Mouse (Mus musculus) heart, embryonic 15.5 days (tissue): Measurements from ENCODE around the gene Wap. TPM values are rescaled to one million over a fixed set of nuclear protein-coding genes. Genes with fewer than 3 reads are reported as not detected.

Experiments used
- ATAC-seq: fragments of 200-750 bp; cut with Nextera tagmentation; replicated peaks from 2 replicates; pipeline ENCODE4 v1.8.0; 2017; ENCODE audit warnings: low read depth, moderate TSS enrichment; ENCODE audit not compliant: insufficient number of reproducible peaks, insufficient read depth, low FRiP score
- H3K27ac ChIP-seq: fragments of 300-500 bp; sonication (generic); 2 replicates; pipeline ENCODE4 v1.5.1; 2015; ENCODE audit warnings: mild to moderate bottlenecking, inconsistent platforms
- H3K27me3 ChIP-seq: fragments of 300-500 bp; sonication (generic); 2 replicates; pipeline ENCODE4 v1.6.1; 2015; ENCODE audit warnings: inconsistent platforms
- H3K36me3 ChIP-seq: fragments of 300-500 bp; sonication (generic); 2 replicates; pipeline ENCODE4 v1.6.1; 2015; ENCODE audit warnings: mild to moderate bottlenecking, inconsistent platforms
- H3K4me1 ChIP-seq: fragments of 300-500 bp; sonication (generic); replicated peaks from 2 replicates; pipeline ENCODE4 v1.6.1; 2015; ENCODE audit warnings: inconsistent platforms
- H3K4me2 ChIP-seq: fragments of 300-500 bp; sonication (generic); 2 replicates; pipeline ENCODE4 v1.6.1; 2015; ENCODE audit warnings: inconsistent platforms, mild to moderate bottlenecking, moderate library complexity
- H3K4me3 ChIP-seq: fragments of 300-500 bp; sonication (generic); 2 replicates; pipeline ENCODE4 v1.5.1; 2015; ENCODE audit warnings: mild to moderate bottlenecking, inconsistent platforms
- H3K9ac ChIP-seq: fragments of 300-500 bp; sonication (generic); 2 replicates; pipeline ENCODE4 v1.6.1; 2015; ENCODE audit warnings: mild to moderate bottlenecking, inconsistent platforms
- H3K9me3 ChIP-seq: fragments of 300-500 bp; sonication (generic); replicated peaks from 2 replicates; pipeline ENCODE4 v1.6.1; 2016; ENCODE audit warnings: inconsistent platforms
- WGBS: fragments of 180-500 bp; shearing (Covaris S2); methylation state at CpG from one replicate; pipeline ENCODE4 v1.1.7; 2015; ENCODE audit warnings: mixed read lengths; 5-methylcytosine and 5-hydroxymethylcytosine counted together
- polyA plus RNA-seq: library from polyadenylated mRNA; unstranded; fragments of >200 nt; fragmentation: Nextera tagmentation; extraction: Ambion mirVana; gene quantifications from 2 replicates; pipeline ENCODE4 v1.2.1, GENCODE M21; 2015

Gene Wap
- polyA plus RNA-seq, 1 experiment from 2014 or later = not detected

GRCm38 (mm10) chr11:6603224-6603623 is 35.2 kb downstream of the Wap start:
- Histone ChIP-seq H3K4me1 (peaks cover 48% of the 10 kb centered on the region), H3K36me3 (no peaks in the 10 kb centered on the region), H3K27me3 (peaks cover 63% of the 10 kb centered on the region), H3K27ac (no peak overlapping the region), H3K4me3 (no peak overlapping the region), H3K9ac (no peak overlapping the region), H3K4me2 (peak overlapping the region; percentile 75; the same call in 1 of the 2 replicates), H3K9me3 (no peaks in the 10 kb centered on the region)
- 64% methylated on average over 9 of the region's 9 CpGs for WGBS
- ATAC-seq = no peak

GRCm38 (mm10) chr11:6602662-6603061 is 35.8 kb downstream of the Wap start:
- H3K4me2 ChIP-seq = no peak overlapping the region
- H3K27me3 ChIP-seq = peaks cover 63% of the 10 kb centered on the region
- H3K9me3 ChIP-seq = no peaks in the 10 kb centered on the region
- H3K27ac ChIP-seq = no peak overlapping the region
- no peaks in the 10 kb centered on the region for H3K36me3 ChIP-seq
- peaks cover 53% of the 10 kb centered on the region for H3K4me1 ChIP-seq
- no peak overlapping the region for H3K9ac ChIP-seq
- no peak for ATAC-seq
- H3K4me3 ChIP-seq = no peak overlapping the region
- WGBS = 84% methylated on average over 9 of the region's 9 CpGs

- Histone ChIP-seq H3K4me3 (no peak overlapping the region), H3K9me3 (no peaks in the 10 kb centered on the region), H3K9ac (no peak overlapping the region), H3K4me1 (peaks cover 53% of the 10 kb centered on the region), H3K27ac (no peak overlapping the region), H3K4me2 (no peak overlapping the region), H3K27me3 (peaks cover 55% of the 10 kb centered on the region), H3K36me3 (peaks cover 7% of the 10 kb centered on the region; the same call in 1 of the 2 replicates)
- ATAC-seq = no peak
- 71% methylated on average over 20 of the region's 20 CpGs for WGBS
Observed at GRCm38 (mm10) chr11:6601649-6602480, 36.6 kb downstream of the Wap start.

GRCm38 (mm10) chr11:6600284-6600944 is 38.0 kb downstream of the Wap start:
- no peaks in the 10 kb centered on the region for H3K9me3 ChIP-seq
- WGBS = 85% methylated on average over 8 of the region's 8 CpGs
- H3K27ac ChIP-seq = no peak overlapping the region
- peaks cover 41% of the 10 kb centered on the region for H3K27me3 ChIP-seq
- H3K4me1 ChIP-seq = peaks cover 51% of the 10 kb centered on the region
- H3K36me3 ChIP-seq = peaks cover 19% of the 10 kb centered on the region; the same call in 1 of the 2 replicates
- H3K4me3 ChIP-seq = no peak overlapping the region
- no peak overlapping the region for H3K4me2 ChIP-seq
- H3K9ac ChIP-seq = no peak overlapping the region
- ATAC-seq = no peak

GRCm38 (mm10) chr11:6599831-6600230 is 38.6 kb downstream of the Wap start:
- WGBS = 76% methylated on average over 6 of the region's 6 CpGs
- no peak overlapping the region for H3K27ac ChIP-seq

GRCm38 (mm10) chr11:6599011-6599681 is 39.3 kb downstream of the Wap start:
- no peak for ATAC-seq
- peaks cover 31% of the 10 kb centered on the region for H3K27me3 ChIP-seq
- H3K9ac ChIP-seq = no peak overlapping the region
- 20% methylated on average over 27 of the region's 27 CpGs for WGBS
- no peak overlapping the region for H3K4me3 ChIP-seq
- no peak overlapping the region for H3K4me2 ChIP-seq
- no peak overlapping the region for H3K27ac ChIP-seq
- H3K36me3 ChIP-seq = peaks cover 24% of the 10 kb centered on the region; the same call in 1 of the 2 replicates
- H3K4me1 ChIP-seq = peaks cover 51% of the 10 kb centered on the region
- H3K9me3 ChIP-seq = no peaks in the 10 kb centered on the region

More at GRCm38 (mm10) chr11:6599831-6600230, 38.6 kb downstream of the Wap start:
- no peak for ATAC-seq
- Histone ChIP-seq H3K4me1 (peaks cover 51% of the 10 kb centered on the region), H3K36me3 (peaks cover 19% of the 10 kb centered on the region; the same call in 1 of the 2 replicates), H3K27me3 (peaks cover 35% of the 10 kb centered on the region), H3K9me3 (no peaks in the 10 kb centered on the region), H3K4me2 (no peak overlapping the region), H3K9ac (no peak overlapping the region), H3K4me3 (no peak overlapping the region)

- ATAC-seq = no peak
- Histone ChIP-seq H3K27ac (no peak overlapping the region), H3K4me2 (no peak overlapping the region), H3K36me3 (peaks cover 31% of the 10 kb centered on the region; the same call in 1 of the 2 replicates), H3K4me1 (peaks cover 44% of the 10 kb centered on the region), H3K9ac (no peak overlapping the region), H3K9me3 (no peaks in the 10 kb centered on the region), H3K27me3 (peaks cover 31% of the 10 kb centered on the region), H3K4me3 (no peak overlapping the region)
- 57% methylated on average over 19 of the region's 19 CpGs for WGBS
Observed at GRCm38 (mm10) chr11:6598191-6598889, 40.1 kb downstream of the Wap start.

- Histone ChIP-seq H3K9ac (no peak overlapping the region), H3K27me3 (peaks cover 28% of the 10 kb centered on the region), H3K4me2 (no peak overlapping the region), H3K9me3 (no peaks in the 10 kb centered on the region), H3K4me3 (no peak overlapping the region), H3K36me3 (peaks cover 39% of the 10 kb centered on the region; the same call in 1 of the 2 replicates), H3K4me1 (peaks cover 41% of the 10 kb centered on the region), H3K27ac (no peak overlapping the region)
- WGBS = 61% methylated on average over 7 of the region's 7 CpGs
- ATAC-seq = no peak
Observed at GRCm38 (mm10) chr11:6597523-6597922, 40.9 kb downstream of the Wap start.

GRCm38 (mm10) chr11:6596616-6597015 is 41.8 kb downstream of the Wap start:
- 84% methylated on average over 3 of the region's 3 CpGs for WGBS
- no peak overlapping the region for H3K27ac ChIP-seq
- no peak overlapping the region for H3K4me3 ChIP-seq
- no peaks in the 10 kb centered on the region for H3K9me3 ChIP-seq
- H3K4me1 ChIP-seq = peaks cover 41% of the 10 kb centered on the region
- ATAC-seq = no peak
- no peak overlapping the region for H3K4me2 ChIP-seq
- peaks cover 19% of the 10 kb centered on the region for H3K27me3 ChIP-seq
- H3K36me3 ChIP-seq = peaks cover 48% of the 10 kb centered on the region; the same call in 1 of the 2 replicates
- H3K9ac ChIP-seq = no peak overlapping the region

- Histone ChIP-seq H3K9ac (no peak overlapping the region), H3K4me1 (peaks cover 41% of the 10 kb centered on the region), H3K27me3 (peaks cover 15% of the 10 kb centered on the region), H3K4me2 (no peak overlapping the region), H3K4me3 (no peak overlapping the region), H3K36me3 (peaks cover 52% of the 10 kb centered on the region; the same call in 1 of the 2 replicates), H3K27ac (no peak overlapping the region), H3K9me3 (no peaks in the 10 kb centered on the region)
- no peak for ATAC-seq
- WGBS = 95% methylated on average over 6 of the region's 6 CpGs
Observed at GRCm38 (mm10) chr11:6596205-6596604, 42.2 kb downstream of the Wap start.
